Mouse (Mus musculus): ENCODE data around the gene Hmgn3.

The Hmgn3 gene

GRCm38 (mm10) chr9:83094649-83095336 lies 51.7 kb downstream of the Hmgn3 start:
- no peak for TF ChIP-seq NANOG (IDR thresholded peaks at IDR 0.05; ENCODE audit: borderline replicate concordance, low read length)
- no peak for TF ChIP-seq POU5F1 (IDR thresholded peaks at IDR 0.05; ENCODE audit: borderline replicate concordance, low read length)
- TF ChIP-seq CTCF (conservative IDR thresholded peaks at IDR 0.05; ENCODE audit: low read length): no peak
- Histone ChIP-seq H3K9me3 (ENCODE audit: low read length) (0 out of 2 replicates have a peak, but pooled peaks cover 4% of the 10 kb centered on the region), H3K27me3 (ENCODE audit: insufficient read depth, low read length) (no peaks in the 10 kb centered on the region), H3K4me3 (replicated peaks; ENCODE audit: low read length) (no peak overlapping the region), H3K4me1 (replicated peaks; ENCODE audit: low read depth, low read length) (0 out of 2 replicates have a peak, but pooled peaks cover 3% of the 10 kb centered on the region), H3K36me3 (ENCODE audit: insufficient read depth, low read length) (no peaks in the 10 kb centered on the region)

GRCm38 (mm10) chr9:83083790-83084469 lies 62.6 kb downstream of the Hmgn3 start:
- TF ChIP-seq CTCF (conservative IDR thresholded peaks at IDR 0.05; ENCODE audit: low read length) (no peak), NANOG (IDR thresholded peaks at IDR 0.05; ENCODE audit: borderline replicate concordance, low read length) (no peak)
- H3K27me3 ChIP-seq (ENCODE audit: insufficient read depth, low read length): no peaks in the 10 kb centered on the region
- no peaks in the 10 kb centered on the region for H3K4me1 ChIP-seq (replicated peaks; ENCODE audit: low read depth, low read length)
- H3K9me3 ChIP-seq (ENCODE audit: low read length): peaks cover 26% of the 10 kb centered on the region
- no peak overlapping the region for H3K4me3 ChIP-seq (replicated peaks; ENCODE audit: low read length)
- H3K36me3 ChIP-seq (ENCODE audit: insufficient read depth, low read length): no peaks in the 10 kb centered on the region

- Histone ChIP-seq H3K27me3 (ENCODE audit: insufficient read depth, low read length) (no peaks in the 10 kb centered on the region), H3K4me3 (replicated peaks; ENCODE audit: low read length) (no peak overlapping the region), H3K9me3 (ENCODE audit: low read length) (peaks cover 26% of the 10 kb centered on the region), H3K4me1 (replicated peaks; ENCODE audit: low read depth, low read length) (no peaks in the 10 kb centered on the region), H3K36me3 (ENCODE audit: insufficient read depth, low read length) (no peaks in the 10 kb centered on the region)
- TF ChIP-seq CTCF (conservative IDR thresholded peaks at IDR 0.05; ENCODE audit: low read length): no peak
Measured at GRCm38 (mm10) chr9:83083091-83083490, 63.4 kb downstream of the Hmgn3 start.

- Histone ChIP-seq H3K9me3 (ENCODE audit: low read length) (peaks cover 26% of the 10 kb centered on the region), H3K4me1 (replicated peaks; ENCODE audit: low read depth, low read length) (no peaks in the 10 kb centered on the region), H3K27me3 (ENCODE audit: insufficient read depth, low read length) (no peaks in the 10 kb centered on the region), H3K36me3 (ENCODE audit: insufficient read depth, low read length) (no peaks in the 10 kb centered on the region), H3K4me3 (replicated peaks; ENCODE audit: low read length) (no peak overlapping the region)
- no peak for TF ChIP-seq NANOG (IDR thresholded peaks at IDR 0.05; ENCODE audit: borderline replicate concordance, low read length)
- no peak for TF ChIP-seq CTCF (conservative IDR thresholded peaks at IDR 0.05; ENCODE audit: low read length)
- no peak for TF ChIP-seq POU5F1 (IDR thresholded peaks at IDR 0.05; ENCODE audit: borderline replicate concordance, low read length)
Measured at GRCm38 (mm10) chr9:83082296-83082695, 64.2 kb downstream of the Hmgn3 start.

GRCm38 (mm10) chr9:83079724-83080123 lies 66.8 kb downstream of the Hmgn3 start:
- no peak overlapping the region for H3K4me3 ChIP-seq (replicated peaks; ENCODE audit: low read length)
- no peaks in the 10 kb centered on the region for H3K27me3 ChIP-seq (ENCODE audit: insufficient read depth, low read length)
- H3K36me3 ChIP-seq (ENCODE audit: insufficient read depth, low read length): no peaks in the 10 kb centered on the region
- TF ChIP-seq NANOG (IDR thresholded peaks at IDR 0.05; ENCODE audit: borderline replicate concordance, low read length): no peak
- H3K9me3 ChIP-seq (ENCODE audit: low read length): peaks cover 7% of the 10 kb centered on the region
- no peaks in the 10 kb centered on the region for H3K4me1 ChIP-seq (replicated peaks; ENCODE audit: low read depth, low read length)

- no peaks in the 10 kb centered on the region for H3K4me1 ChIP-seq (replicated peaks; ENCODE audit: low read depth, low read length)
- no peak for TF ChIP-seq NANOG (IDR thresholded peaks at IDR 0.05; ENCODE audit: borderline replicate concordance, low read length)
- no peak for TF ChIP-seq CTCF (conservative IDR thresholded peaks at IDR 0.05; ENCODE audit: low read length)
- TF ChIP-seq POU5F1 (IDR thresholded peaks at IDR 0.05; ENCODE audit: borderline replicate concordance, low read length): no peak
- no peaks in the 10 kb centered on the region for H3K9me3 ChIP-seq (ENCODE audit: low read length)
- H3K4me3 ChIP-seq (replicated peaks; ENCODE audit: low read length): no peak overlapping the region
- H3K27me3 ChIP-seq (ENCODE audit: insufficient read depth, low read length): 0 out of 2 replicates have a peak, but pooled peaks cover 4% of the 10 kb centered on the region
- H3K36me3 ChIP-seq (ENCODE audit: insufficient read depth, low read length): no peaks in the 10 kb centered on the region
Measured at GRCm38 (mm10) chr9:83068246-83068645, 78.2 kb downstream of the Hmgn3 start.

GRCm38 (mm10) chr9:83061289-83061688 lies 85.2 kb downstream of the Hmgn3 start:
- H3K36me3 ChIP-seq (ENCODE audit: insufficient read depth, low read length): no peaks in the 10 kb centered on the region
- H3K27me3 ChIP-seq (ENCODE audit: insufficient read depth, low read length): no peaks in the 10 kb centered on the region
- no peak for TF ChIP-seq NANOG (IDR thresholded peaks at IDR 0.05; ENCODE audit: borderline replicate concordance, low read length)
- no peak for TF ChIP-seq CTCF (conservative IDR thresholded peaks at IDR 0.05; ENCODE audit: low read length)
- no peak for TF ChIP-seq POU5F1 (IDR thresholded peaks at IDR 0.05; ENCODE audit: borderline replicate concordance, low read length)
- 0 out of 2 replicates have a peak, but pooled peaks cover 4% of the 10 kb centered on the region for H3K4me1 ChIP-seq (replicated peaks; ENCODE audit: low read depth, low read length)
- H3K9me3 ChIP-seq (ENCODE audit: low read length): peaks cover 5% of the 10 kb centered on the region; the same call in 1 of the 2 replicates
- no peak overlapping the region for H3K4me3 ChIP-seq (replicated peaks; ENCODE audit: low read length)

All from E14TG2a.4 (cell line).